Mouse (Mus musculus): ENCODE measurements at regions not wholly inside any gene's neighbourhood (a gene's known extent, or its start where the extent isn't known, plus 50 kb on each side); places are given as distances from the start of the nearest gene placed in this dataset.

- DNase-seq (ENCODE audit: low read depth, low spot score) = peak; percentile 9
These were observed 107.6 kb upstream of the 1700066M21Rik start for GRCm38 (mm10) chr1:57269679-57270354.

GRCm38 (mm10) chr1:57272593-57272992 is 104.8 kb upstream of the 1700066M21Rik start:
- no peak for DNase-seq (ENCODE audit: low read depth, low spot score)

- no peak for DNase-seq (ENCODE audit: low read depth, low spot score)
These were observed 95.9 kb upstream of the 1700066M21Rik start for GRCm38 (mm10) chr1:57281549-57281948.

- DNase-seq (ENCODE audit: low read depth, low spot score) = no peak
These were observed 81.2 kb upstream of the 1700066M21Rik start for GRCm38 (mm10) chr1:57296186-57296585.

- DNase-seq (ENCODE audit: low read depth, low spot score) = no peak
These were observed 78.9 kb upstream of the 1700066M21Rik start for GRCm38 (mm10) chr1:57298557-57298956.

GRCm38 (mm10) chr1:57301260-57301979 is 76.0 kb upstream of the 1700066M21Rik start:
- DNase-seq (ENCODE audit: low read depth, low spot score) = no peak

GRCm38 (mm10) chr1:57301980-57302331 is 75.5 kb upstream of the 1700066M21Rik start:
- DNase-seq (ENCODE audit: low read depth, low spot score) = no peak

GRCm38 (mm10) chr1:57304757-57305156 is 72.7 kb upstream of the 1700066M21Rik start:
- no peak for DNase-seq (ENCODE audit: low read depth, low spot score)

- DNase-seq (ENCODE audit: low read depth, low spot score) = no peak
These were observed 54.9 kb upstream of the 1700066M21Rik start for GRCm38 (mm10) chr1:57322535-57322934.

- no peak for DNase-seq (ENCODE audit: low read depth, low spot score)
These were observed 54.3 kb upstream of the 1700066M21Rik start for GRCm38 (mm10) chr1:57323118-57323517.

GRCm38 (mm10) chr1:57325585-57326165 is 51.7 kb upstream of the 1700066M21Rik start:
- no peak for DNase-seq (ENCODE audit: low read depth, low spot score)
